Comparison of ENCODE assay signal across 8 mouse cellular contexts in the genomic region with DNA sequence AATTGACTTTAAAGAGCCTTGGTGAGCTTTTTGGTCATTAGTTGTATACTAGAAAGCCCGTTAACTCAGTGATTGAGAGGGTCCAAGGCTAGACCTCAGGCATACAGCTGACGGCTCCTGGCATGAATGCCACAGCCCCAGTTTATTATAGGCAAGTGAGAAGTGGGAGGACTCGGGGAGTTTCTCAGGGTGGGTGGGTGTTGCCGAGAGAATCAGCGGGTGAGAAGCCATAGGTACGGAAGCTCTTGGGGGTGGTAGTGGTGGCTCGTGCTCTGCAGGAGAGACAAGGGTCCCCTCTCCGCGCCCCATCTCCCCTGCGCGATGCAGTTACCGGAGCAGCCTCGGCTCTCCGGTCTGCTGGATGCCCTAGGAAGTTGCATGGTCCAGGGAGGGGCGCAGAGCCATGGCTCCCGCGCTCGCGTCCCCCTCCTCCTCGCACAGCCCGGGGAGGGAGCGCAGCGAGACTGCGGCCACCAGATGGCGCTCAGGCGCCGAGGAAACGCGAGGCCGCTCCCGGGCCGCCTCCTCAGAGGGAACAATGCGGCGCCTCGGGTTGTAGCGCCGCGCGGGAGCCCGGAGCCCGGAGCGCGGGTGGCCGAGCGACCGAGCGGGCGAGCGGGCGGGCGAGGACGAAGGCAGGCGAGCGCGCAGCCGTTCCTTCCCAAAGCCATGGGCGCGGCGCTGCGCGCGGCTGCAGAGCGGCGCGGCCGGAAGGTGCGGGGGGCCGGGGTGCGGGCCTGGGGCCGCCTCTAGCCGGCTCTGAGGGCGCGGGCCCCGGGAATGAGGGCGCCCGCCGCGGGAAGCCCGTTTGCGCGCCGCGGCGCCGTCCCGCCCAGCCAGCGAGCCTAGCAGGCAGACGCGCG. TPM values are rescaled to one million over a fixed set of nuclear protein-coding genes. Genes with fewer than 3 reads are reported as not detected.
DNase-seq lines count a peak whose midpoint lies in the region; ATAC-seq and TF ChIP-seq lines count a peak whose summit lies in the region.

TSS of gene Mgat5b (plus strand) at position 541 of the 863 bp plus-strand sequence.

- peaks cover 89% of the 10 kb centered on the region for H3K27me3 ChIP-seq in heart, embryonic 12.5 days (replicated peaks)
- peaks cover 90% of the 10 kb centered on the region for H3K27me3 ChIP-seq in kidney, embryonic 15.5 days
- peaks cover 71% of the 10 kb centered on the region for H3K27me3 ChIP-seq in limb, embryonic 15.5 days
- H3K27me3 ChIP-seq in midbrain, postnatal 0 days (ENCODE audit: insufficient read depth, low read length), result no peaks in the 10 kb centered on the region

- H3K36me3 ChIP-seq in heart, embryonic 12.5 days, result no peaks in the 10 kb centered on the region
- no peaks in the 10 kb centered on the region for H3K36me3 ChIP-seq in kidney, embryonic 15.5 days
- no peaks in the 10 kb centered on the region for H3K36me3 ChIP-seq in limb, embryonic 15.5 days
- 0 out of 2 replicates have a peak, but pooled peaks cover 4% of the 10 kb centered on the region for H3K36me3 ChIP-seq in midbrain, postnatal 0 days (ENCODE audit: insufficient read depth, low read length)

- peak within 1 kb of the TSS; percentile 62 for H3K4me3 ChIP-seq in heart, embryonic 12.5 days
- H3K4me3 ChIP-seq in kidney, embryonic 15.5 days (replicated peaks), result peak within 1 kb of the TSS; percentile 57
- peak within 1 kb of the TSS; percentile 60 for H3K4me3 ChIP-seq in limb, embryonic 15.5 days
- peak within 1 kb of the TSS; percentile 81 for H3K4me3 ChIP-seq in midbrain, postnatal 0 days (ENCODE audit: low read depth, low read length)

- peak; percentile 93 for TF ChIP-seq CTCF in midbrain, postnatal 0 days (IDR thresholded peaks at IDR 0.05)

- H3K4me2 ChIP-seq in heart, embryonic 12.5 days, result peak within 1 kb of the TSS; percentile 98
- H3K4me2 ChIP-seq in kidney, embryonic 15.5 days, result peak within 1 kb of the TSS; percentile 99
- H3K4me2 ChIP-seq in limb, embryonic 15.5 days, result peak within 1 kb of the TSS; percentile 100
- peak within 1 kb of the TSS; percentile 94 for H3K4me2 ChIP-seq in midbrain, postnatal 0 days (ENCODE audit: low read depth, low read length, poor library complexity, severe bottlenecking)

- DNase-seq in CD4-positive, CD25-positive, alpha-beta regulatory T cell, adult 2 months (ENCODE audit: low read depth, low spot score), result peak; percentile 86
- DNase-seq in midbrain, postnatal 0 days (ENCODE audit: low spot score), result peak; percentile 88
- peak; percentile 66 to 83 for DNase-seq in spleen, postnatal 10 days (ENCODE audit: low spot score in 2 of 2)

- peak within 1 kb of the TSS; percentile 68 for H3K9ac ChIP-seq in heart, embryonic 12.5 days
- peak within 1 kb of the TSS; percentile 57 for H3K9ac ChIP-seq in kidney, embryonic 15.5 days
- peak within 1 kb of the TSS; percentile 58 for H3K9ac ChIP-seq in limb, embryonic 15.5 days
- H3K9ac ChIP-seq in midbrain, postnatal 0 days (replicated peaks; ENCODE audit: low read length, poor library complexity, severe bottlenecking), result peak within 1 kb of the TSS; percentile 97

- peaks cover 17% of the 10 kb centered on the region for H3K4me1 ChIP-seq in heart, embryonic 12.5 days (replicated peaks)
- H3K4me1 ChIP-seq in kidney, embryonic 15.5 days, result peaks cover 25% of the 10 kb centered on the region
- H3K4me1 ChIP-seq in limb, embryonic 15.5 days, result peaks cover 23% of the 10 kb centered on the region
- H3K4me1 ChIP-seq in midbrain, postnatal 0 days (ENCODE audit: insufficient read depth, low read length), result peaks cover 16% of the 10 kb centered on the region

- no peak within 1 kb of the TSS for H3K27ac ChIP-seq in heart, embryonic 12.5 days (ENCODE audit: poor library complexity, severe bottlenecking)
- no peak within 1 kb of the TSS for H3K27ac ChIP-seq in kidney, embryonic 15.5 days
- no peak within 1 kb of the TSS for H3K27ac ChIP-seq in limb, embryonic 15.5 days
- peak within 1 kb of the TSS; percentile 77 for H3K27ac ChIP-seq in midbrain, postnatal 0 days (ENCODE audit: low read depth, low read length)

- ATAC-seq in CD4-positive, CD25-positive, alpha-beta regulatory T cell, adult 4 months, result no peak
- ATAC-seq in erythroblast, adult 5-6 weeks (replicated peaks; ENCODE audit: low FRiP score, poor library complexity, severe bottlenecking), result 0 out of 2 replicates have a peak, but pooled peaks have one; percentile 21
- peak; percentile 78 for ATAC-seq in heart, embryonic 12.5 days (ENCODE audit: insufficient number of reproducible peaks, low FRiP score)
- ATAC-seq in kidney, embryonic 15.5 days (replicated peaks; ENCODE audit: low FRiP score), result peak; percentile 90
- ATAC-seq in limb, embryonic 15.5 days (ENCODE audit: insufficient number of reproducible peaks, low FRiP score, low TSS enrichment, low read depth), result peak; percentile 64; the same call in 1 of the 2 replicates
- ATAC-seq in midbrain, postnatal 0 days (ENCODE audit: low FRiP score), result peak; percentile 89

- WGBS in heart, embryonic 12.5 days, result 1% methylated on average over 79 of the region's 90 CpGs
- WGBS in kidney, embryonic 15.5 days, result under 1% methylated on average over 85 of the region's 90 CpGs
- under 1% methylated on average over 69 of the region's 90 CpGs for WGBS in limb, embryonic 15.5 days
- 1% methylated on average over 33 of the region's 90 CpGs for WGBS in midbrain, postnatal 0 days

- no peaks in the 10 kb centered on the region for H3K9me3 ChIP-seq in heart, embryonic 12.5 days (replicated peaks)
- H3K9me3 ChIP-seq in kidney, embryonic 15.5 days (replicated peaks), result no peaks in the 10 kb centered on the region
- H3K9me3 ChIP-seq in limb, embryonic 15.5 days, result no peaks in the 10 kb centered on the region
- no peaks in the 10 kb centered on the region for H3K9me3 ChIP-seq in midbrain, postnatal 0 days (ENCODE audit: low read length)

RNA-seq across cellular contexts. Expression of gene Mgat5b, which starts in this region (rescaled TPM):
- polyA plus RNA-seq in CD4-positive, CD25-positive, alpha-beta regulatory T cell, adult 4 months (2017; shearing (Covaris generic)), result not detected
- total RNA-seq in erythroblast, adult 5-6 weeks (2015; ENCODE audit: low replicate concordance), result not detected in 2 replicates
- total RNA-seq in erythroblast, adult 5-6 weeks (2017; ENCODE audit: low replicate concordance), result not detected in 2 replicates
- polyA plus RNA-seq in heart, embryonic 12.5 days (2016; fragmentation: Nextera tagmentation; extraction: Ambion mirVana), result 0.75 and 0.85 TPM in 2 replicates
- polyA plus RNA-seq in kidney, embryonic 15.5 days (2015; fragmentation: Nextera tagmentation; extraction: Ambion mirVana), result 0.13 and 0.43 TPM in 2 replicates
- 0.88 and 1.2 TPM in 2 replicates for polyA plus RNA-seq in limb, embryonic 15.5 days (2015; fragmentation: Nextera tagmentation; extraction: Ambion mirVana)
- 104 and 133 TPM in 2 replicates for total RNA-seq in midbrain, postnatal 0 days (2014; rRNA removed)
- 23.7 and 24.7 TPM in 2 replicates for polyA plus RNA-seq in midbrain, postnatal 0 days (2015; fragmentation: Nextera tagmentation; extraction: Ambion mirVana)

Comparison
In these comparisons a context has a peak if more than half of its experiments do, and no peak if none do; other contexts are left out.
1. RNA of gene Mgat5b (total RNA-seq): 104 to 133 TPM in midbrain, postnatal 0 days; not detected in erythroblast, adult 5-6 weeks; every median in the first group is over 100 times any median in the second.
2. RNA of gene Mgat5b (polyA plus RNA-seq): 23.7 to 24.7 TPM in midbrain, postnatal 0 days; 0.88 to 1.2 TPM in limb, embryonic 15.5 days, 0.75 to 0.85 TPM in heart, embryonic 12.5 days, 0.13 to 0.43 TPM in kidney, embryonic 15.5 days and not detected in CD4-positive, CD25-positive, alpha-beta regulatory T cell, adult 4 months; every median in the first group is over 10 times any median in the second.
3. Peak in ATAC-seq in erythroblast, adult 5-6 weeks; RNA of the gene not detected or under 1 TPM.
4. Peak in ATAC-seq, H3K4me3 ChIP-seq, H3K9ac ChIP-seq and H3K4me2 ChIP-seq in heart, embryonic 12.5 days; RNA of the gene not detected or under 1 TPM.
5. Peak in ATAC-seq, H3K4me3 ChIP-seq, H3K9ac ChIP-seq and H3K4me2 ChIP-seq in kidney, embryonic 15.5 days; RNA of the gene not detected or under 1 TPM.
6. Peak in every context shown above with its lines, with median percentiles within 50 percentile points of each other: DNase-seq, H3K4me2 ChIP-seq, H3K4me3 ChIP-seq and H3K9ac ChIP-seq.